Mouse (Mus musculus): ENCODE data around the gene Rcc2. TPM values are rescaled to one million over a fixed set of nuclear protein-coding genes. Genes with fewer than 3 reads are reported as not detected.

Gene Rcc2
- total and polyA plus RNA-seq, 3 experiments, result 187 to 348 (median 249) TPM

- no peaks in the 10 kb centered on the region for H3K79me2 ChIP-seq (replicated peaks; ENCODE audit: control insufficient read depth, extremely low read depth, insufficient read depth, poor library complexity, severe bottlenecking)
- H3K9ac ChIP-seq (ENCODE audit: insufficient read depth, low read depth), result no peak overlapping the region
- no peaks in the 10 kb centered on the region for H3K36me3 ChIP-seq (replicated peaks in 1 of 2; ENCODE audit: control insufficient read depth in 1 of 2, insufficient read depth in 1 of 2, low read length in 1 of 2)
- no peak for DNase-seq (ENCODE audit: extremely low read depth)
- in situ Hi-C loops (cut with MboI; ENCODE audit: low pct_ligation_motif_present, low pct_unique_long_range_greater_than_20kb, low sequenced_read_pairs), result no loop called here
- H3K4me3 ChIP-seq (replicated peaks in 1 of 3; ENCODE audit: low read depth in 2 of 3, low read length in 2 of 3, poor library complexity in 1 of 3), result no peak overlapping the region
- H3K27ac ChIP-seq (ENCODE audit: insufficient read depth, low read depth), result no peak overlapping the region
- H3K27me3 ChIP-seq (replicated peaks), result peaks cover 83% of the 10 kb centered on the region
- no peaks in the 10 kb centered on the region for H3K9me3 ChIP-seq (replicated peaks; ENCODE audit: low read length)
- H3K4me1 ChIP-seq (ENCODE audit: control insufficient read depth in 1 of 2, insufficient read depth in 2 of 2), result peaks cover 0 to 7% of the 10 kb centered on the region in 2 experiments; a peak in 2 of 4 replicates
- TF ChIP-seq SMC3 (IDR thresholded peaks at IDR 0.05; ENCODE audit: low read depth, low read length) (no peak), GABPA (IDR thresholded peaks at IDR 0.05; ENCODE audit: insufficient replicate concordance, low read depth, low read length) (no peak), NELFE (IDR thresholded peaks at IDR 0.05; ENCODE audit: low read depth, low read length) (no peak), BHLHE40 (IDR thresholded peaks at IDR 0.05; ENCODE audit: low read depth, low read length) (no peak), TCF12 (IDR thresholded peaks at IDR 0.05; ENCODE audit: low read depth, low read length) (no peak), EP300 (IDR thresholded peaks at IDR 0.05; ENCODE audit: low read length) (no peak), UBTF (IDR thresholded peaks at IDR 0.05; ENCODE audit: low read depth, low read length) (no peak), USF2 (conservative IDR thresholded peaks at IDR 0.05; ENCODE audit: low read depth, low read length) (no peak)
- dilution Hi-C loops (cut with MboI; ENCODE audit: extremely low pct_ligation_motif_present, extremely low pct_unique_long_range_greater_than_20kb, low sequenced_read_pairs), result no loop called here
- H3K4me2 ChIP-seq (ENCODE audit: insufficient read depth, low read depth, poor library complexity, severe bottlenecking), result 0 out of 2 replicates have a peak overlapping the region, but pooled peaks have one; percentile 2
Observed at GRCm38 (mm10) chr4:140771091-140771490, 70.8 kb downstream of the Rcc2 start.

Other genes starting within 250 kb of the Rcc2 start
- gene Arhgef10l, start 34.5 kb upstream of the Rcc2 start, total RNA-seq (2012; rRNA removed), result 4.5 and 5.9 TPM in 2 replicates
- gene Arhgef10l, start 34.5 kb upstream of the Rcc2 start, total RNA-seq (2014; rRNA removed), result 9.7 and 10.2 TPM in 2 replicates
- 14.6 and 15.8 TPM in 2 replicates for gene Arhgef10l, start 34.5 kb upstream of the Rcc2 start, polyA plus RNA-seq (2012; ENCODE audit: insufficient read length, low read depth)
- gene Padi6, start 42.1 kb downstream of the Rcc2 start, total RNA-seq (2012; rRNA removed), result not detected in 2 replicates
- not detected in 2 replicates for gene Padi6, start 42.1 kb downstream of the Rcc2 start, total RNA-seq (2014; rRNA removed)
- 0.25 TPM in 1 of 2 replicates, not detected in the other for gene Padi6, start 42.1 kb downstream of the Rcc2 start, polyA plus RNA-seq (2012; ENCODE audit: insufficient read length, low read depth)
- not detected in 2 replicates for gene Padi4, start 73.7 kb downstream of the Rcc2 start, total RNA-seq (2012; rRNA removed)
- not detected in 2 replicates for gene Padi4, start 73.7 kb downstream of the Rcc2 start, total RNA-seq (2014; rRNA removed)
- gene Padi4, start 73.7 kb downstream of the Rcc2 start, polyA plus RNA-seq (2012; ENCODE audit: insufficient read length, low read depth), result not detected in 2 replicates
- 0.17 TPM in 2 replicates for gene Padi3, start 110.1 kb downstream of the Rcc2 start, total RNA-seq (2012; rRNA removed)
- 0.09 and 0.11 TPM in 2 replicates for gene Padi3, start 110.1 kb downstream of the Rcc2 start, total RNA-seq (2014; rRNA removed)
- gene Padi3, start 110.1 kb downstream of the Rcc2 start, polyA plus RNA-seq (2012; ENCODE audit: insufficient read length, low read depth), result 0.07 and 0.10 TPM in 2 replicates
- 0.04 TPM in 1 of 2 replicates, not detected in the other for gene Padi1, start 145.2 kb downstream of the Rcc2 start, total RNA-seq (2012; rRNA removed)
- gene Padi1, start 145.2 kb downstream of the Rcc2 start, total RNA-seq (2014; rRNA removed), result not detected in 2 replicates
- gene Padi1, start 145.2 kb downstream of the Rcc2 start, polyA plus RNA-seq (2012; ENCODE audit: insufficient read length, low read depth), result not detected in 2 replicates
- gene Padi2, start 205.8 kb downstream of the Rcc2 start, total RNA-seq (2012; rRNA removed), result 0.04 TPM in 1 of 2 replicates, not detected in the other
- 0.04 TPM in 1 of 2 replicates, not detected in the other for gene Padi2, start 205.8 kb downstream of the Rcc2 start, total RNA-seq (2014; rRNA removed)
- gene Padi2, start 205.8 kb downstream of the Rcc2 start, polyA plus RNA-seq (2012; ENCODE audit: insufficient read length, low read depth), result not detected in 2 replicates